Mouse (Mus musculus) heart, embryonic 13.5 days (tissue): ENCODE results near the gene Nfkbiz. TPM values are rescaled to one million over a fixed set of nuclear protein-coding genes. Genes with fewer than 3 reads are reported as not detected.

Experiments
- ATAC-seq: fragments of 200-750 bp; cut with Nextera tagmentation; 2 replicates; pipeline ENCODE4 v1.8.0; 2017; ENCODE audit warnings: moderate TSS enrichment; ENCODE audit not compliant: insufficient number of reproducible peaks, low FRiP score, low TSS enrichment; ENCODE audit errors: extremely low read depth
- H3K27ac ChIP-seq: fragments of 300-500 bp; sonication (generic); replicated peaks from 2 replicates; pipeline ENCODE4 v1.5.1; 2015; ENCODE audit warnings: moderate library complexity, mild to moderate bottlenecking, inconsistent platforms
- H3K27me3 ChIP-seq: fragments of 300-500 bp; sonication (generic); replicated peaks from 2 replicates; pipeline ENCODE4 v1.6.1; 2015; ENCODE audit warnings: mild to moderate bottlenecking, inconsistent platforms
- H3K36me3 ChIP-seq: fragments of 300-500 bp; sonication (generic); 2 replicates; pipeline ENCODE4 v1.6.1; 2015; ENCODE audit warnings: mild to moderate bottlenecking, inconsistent platforms
- H3K4me1 ChIP-seq: fragments of 300-500 bp; sonication (generic); 2 replicates; pipeline ENCODE4 v1.6.1; 2015; ENCODE audit warnings: inconsistent platforms
- H3K4me2 ChIP-seq: fragments of 300-500 bp; sonication (generic); 2 replicates; pipeline ENCODE4 v1.6.1; 2015; ENCODE audit warnings: inconsistent platforms, mild to moderate bottlenecking, moderate library complexity
- H3K4me3 ChIP-seq: fragments of 300-500 bp; sonication (generic); 2 replicates; pipeline ENCODE4 v1.5.1; 2015; ENCODE audit warnings: moderate library complexity, mild to moderate bottlenecking, inconsistent platforms
- H3K9ac ChIP-seq: fragments of 300-500 bp; sonication (generic); 2 replicates; pipeline ENCODE4 v1.6.1; 2015; ENCODE audit warnings: inconsistent platforms, mild to moderate bottlenecking, moderate library complexity
- H3K9me3 ChIP-seq: fragments of 300-500 bp; sonication (generic); 2 replicates; pipeline ENCODE4 v1.6.1; 2016; ENCODE audit warnings: inconsistent platforms
- WGBS: fragments of 180-500 bp; shearing (Covaris S2); methylation state at CpG from one replicate; pipeline ENCODE4 v1.1.7; 2015; ENCODE audit warnings: mixed read lengths; 5-methylcytosine and 5-hydroxymethylcytosine counted together
- polyA plus RNA-seq: library from polyadenylated mRNA; unstranded; fragments of >200 nt; fragmentation: Nextera tagmentation; extraction: Ambion mirVana; gene quantifications from 2 replicates; pipeline ENCODE4 v1.2.1, GENCODE M21; 2015

The Nfkbiz gene
- polyA plus RNA-seq, 1 experiment from 2014 or later, result 2.1 TPM

DNA sequence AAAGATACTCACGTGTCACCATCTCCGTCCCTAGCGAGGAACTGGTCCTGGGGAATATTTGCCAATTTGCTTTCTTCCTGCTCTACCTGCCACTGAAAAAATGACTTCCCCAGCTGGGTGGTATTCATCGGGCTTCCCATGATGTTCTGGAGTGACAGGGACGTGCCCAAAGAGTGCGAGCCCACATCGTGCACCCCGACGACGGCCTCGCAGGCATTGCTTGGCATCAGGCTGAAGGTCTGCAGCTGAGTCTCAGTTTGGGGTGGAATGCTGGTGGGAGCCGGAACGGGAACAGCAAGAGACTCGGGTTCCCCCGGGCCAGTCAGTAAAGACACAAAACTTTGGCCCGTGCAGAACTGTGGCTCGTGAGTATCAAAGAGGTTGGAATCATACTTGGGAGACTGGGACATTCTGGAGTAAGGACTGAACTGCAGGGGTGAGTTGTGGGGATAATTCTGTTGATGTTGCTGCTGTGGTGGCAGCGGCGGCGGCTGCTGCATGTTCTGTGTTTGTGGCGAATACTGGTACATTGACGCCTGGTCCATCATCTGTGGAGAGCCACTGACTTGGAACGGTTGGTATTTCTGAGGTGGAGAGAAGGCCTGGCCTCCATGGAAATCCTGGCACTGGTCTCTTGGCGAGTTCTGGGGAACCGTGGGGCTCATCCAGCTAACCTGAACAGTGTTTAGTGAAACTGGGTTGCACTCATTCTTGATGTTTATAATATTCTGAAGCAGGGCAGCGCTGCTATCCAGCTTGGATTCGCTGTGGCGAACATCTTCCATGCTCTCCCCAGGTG is 20.8 kb downstream of the Nfkbiz start:
- Histone ChIP-seq H3K27ac (no peak overlapping the region), H3K36me3 (peaks cover 58% of the 10 kb centered on the region), H3K9ac (no peak overlapping the region), H3K4me1 (peaks cover 30% of the 10 kb centered on the region), H3K9me3 (no peaks in the 10 kb centered on the region), H3K4me3 (no peak overlapping the region), H3K27me3 (no peaks in the 10 kb centered on the region), H3K4me2 (no peak overlapping the region)
- ATAC-seq, result no peak
- 91% methylated on average over 28 of the region's 28 CpGs for WGBS

DNA sequence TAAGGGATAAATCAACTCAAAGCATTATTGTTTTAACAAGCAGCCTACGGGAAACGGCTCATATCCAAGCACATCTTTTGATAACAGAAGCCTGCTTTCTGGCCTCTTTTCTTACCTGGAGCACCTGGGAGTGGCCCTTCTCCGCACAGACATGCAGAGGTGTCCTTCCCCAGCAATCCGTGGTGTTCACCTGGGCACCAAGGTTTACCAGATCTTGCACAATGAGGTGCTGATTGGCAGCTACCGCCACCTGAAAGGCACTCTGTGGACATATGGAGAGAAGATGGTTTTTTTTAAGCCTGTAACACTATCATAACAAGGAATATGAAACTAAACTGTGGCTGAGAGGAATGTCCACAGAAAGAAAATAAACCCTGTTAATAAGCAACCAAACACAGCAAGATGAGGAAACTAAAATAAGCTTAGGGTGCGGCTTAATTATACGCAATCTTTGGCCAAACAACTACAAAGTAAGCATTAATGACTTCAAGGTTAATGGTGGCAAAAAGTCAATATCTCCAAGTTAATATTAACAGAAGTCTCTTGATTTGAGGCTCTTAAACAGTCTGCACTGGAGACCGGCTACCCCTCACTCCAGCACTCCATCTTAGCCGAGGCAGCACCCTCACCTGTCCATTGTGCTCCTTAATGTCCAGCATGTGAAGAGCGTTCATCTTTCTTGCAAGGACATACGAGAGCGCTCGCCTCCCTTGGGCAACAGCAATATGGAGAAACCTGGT is 22.3 kb downstream of the Nfkbiz start:
- Histone ChIP-seq H3K4me1 (peaks cover 28% of the 10 kb centered on the region), H3K9me3 (no peaks in the 10 kb centered on the region), H3K4me3 (no peak overlapping the region), H3K36me3 (peaks cover 70% of the 10 kb centered on the region), H3K27me3 (no peaks in the 10 kb centered on the region), H3K4me2 (no peak overlapping the region), H3K27ac (no peak overlapping the region), H3K9ac (no peak overlapping the region)
- no peak for ATAC-seq
- 89% methylated on average over 13 of the region's 13 CpGs for WGBS

DNA sequence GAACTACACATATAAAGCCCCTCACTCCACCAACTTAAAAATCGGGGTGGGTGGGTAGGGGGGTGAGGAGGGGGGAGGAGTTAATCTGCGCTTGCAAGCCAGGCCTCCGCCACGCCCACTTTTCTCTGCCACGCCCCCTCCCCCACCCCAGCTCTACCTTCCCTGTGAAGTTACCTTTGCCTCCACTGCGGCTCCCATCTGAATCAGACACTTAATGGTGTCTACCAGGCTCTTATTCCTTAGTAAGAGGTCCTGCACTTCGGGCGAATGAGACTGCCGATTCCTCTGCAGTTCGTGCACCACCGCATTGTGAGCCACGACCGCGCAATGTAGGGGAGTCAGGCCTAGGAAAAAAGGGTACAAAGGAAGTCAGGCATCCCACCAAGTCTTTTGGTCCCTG is 23.2 kb downstream of the Nfkbiz start:
- Histone ChIP-seq H3K4me1 (peaks cover 19% of the 10 kb centered on the region), H3K9me3 (no peaks in the 10 kb centered on the region), H3K27ac (no peak overlapping the region), H3K36me3 (peaks cover 79% of the 10 kb centered on the region), H3K4me3 (no peak overlapping the region), H3K4me2 (no peak overlapping the region), H3K9ac (no peak overlapping the region), H3K27me3 (no peaks in the 10 kb centered on the region)
- WGBS, result 78% methylated on average over 14 of the region's 14 CpGs
- ATAC-seq, result no peak

- H3K36me3 ChIP-seq, result peaks cover 86% of the 10 kb centered on the region
- H3K4me1 ChIP-seq, result peaks cover 12% of the 10 kb centered on the region
- H3K9me3 ChIP-seq, result no peaks in the 10 kb centered on the region
- no peak overlapping the region for H3K9ac ChIP-seq
- no peak overlapping the region for H3K27ac ChIP-seq
- no peak for ATAC-seq
- no peak overlapping the region for H3K4me2 ChIP-seq
- 90% methylated on average over 6 of the region's 6 CpGs for WGBS
- H3K27me3 ChIP-seq, result no peaks in the 10 kb centered on the region
- no peak overlapping the region for H3K4me3 ChIP-seq
Observed at GRCm38 (mm10) chr16:55814686-55815085, 24.0 kb downstream of the Nfkbiz start.

GRCm38 (mm10) chr16:55813916-55814315 is 24.8 kb downstream of the Nfkbiz start:
- H3K36me3 ChIP-seq, result peaks cover 90% of the 10 kb centered on the region
- no peak overlapping the region for H3K4me2 ChIP-seq
- no peak overlapping the region for H3K27ac ChIP-seq
- H3K4me1 ChIP-seq, result peaks cover 4% of the 10 kb centered on the region
- ATAC-seq, result no peak
- no peaks in the 10 kb centered on the region for H3K9me3 ChIP-seq
- no peak overlapping the region for H3K9ac ChIP-seq
- WGBS, result 84% methylated on average over 15 of the region's 15 CpGs
- H3K4me3 ChIP-seq, result no peak overlapping the region
- no peaks in the 10 kb centered on the region for H3K27me3 ChIP-seq

GRCm38 (mm10) chr16:55811792-55812191 is 26.9 kb downstream of the Nfkbiz start:
- Histone ChIP-seq H3K9me3 (no peaks in the 10 kb centered on the region), H3K27ac (no peak overlapping the region), H3K36me3 (peaks cover 70% of the 10 kb centered on the region), H3K27me3 (no peaks in the 10 kb centered on the region), H3K4me3 (no peak overlapping the region), H3K9ac (no peak overlapping the region), H3K4me2 (no peak overlapping the region), H3K4me1 (peaks cover 6% of the 10 kb centered on the region)
- no peak for ATAC-seq
- WGBS, result 76% methylated on average over 6 of the region's 6 CpGs

DNA sequence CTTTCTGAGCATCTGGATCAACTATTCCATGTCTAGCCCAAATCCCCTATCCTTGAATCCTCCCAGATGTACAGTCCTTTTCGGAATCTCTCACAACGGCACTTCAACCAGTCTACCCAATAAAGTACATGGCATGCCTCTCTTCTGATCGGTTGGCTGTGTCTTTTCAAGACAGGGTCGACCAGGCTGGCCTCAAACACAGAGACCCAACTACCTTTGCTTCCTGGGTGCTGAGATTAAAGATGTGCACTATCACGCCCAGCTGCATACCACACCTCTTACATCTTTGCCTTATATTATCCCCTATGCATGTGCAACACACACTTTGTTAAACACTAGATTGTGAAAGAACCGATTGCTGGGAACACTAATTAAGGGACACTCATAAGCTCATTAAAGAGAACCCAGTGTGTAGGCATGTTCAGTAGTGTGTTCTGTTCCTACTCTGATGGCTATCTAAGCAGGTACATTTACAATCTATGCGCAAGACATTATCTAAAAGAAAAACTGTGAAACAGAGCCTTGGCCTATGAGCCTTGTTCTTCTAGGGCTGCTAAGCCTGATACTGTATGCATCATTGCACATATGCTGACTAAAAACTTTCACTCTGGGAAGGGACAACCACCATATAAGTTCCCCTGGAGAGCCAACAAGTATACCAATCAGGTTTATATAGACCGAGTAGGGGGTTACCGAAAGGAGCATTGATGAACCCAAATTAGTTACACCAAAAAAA is 28.8 kb downstream of the Nfkbiz start:
- WGBS, result 84% methylated on average over 9 of the region's 9 CpGs
- peaks cover 6% of the 10 kb centered on the region for H3K4me1 ChIP-seq
- no peak overlapping the region for H3K27ac ChIP-seq
- H3K9ac ChIP-seq, result no peak overlapping the region
- H3K4me3 ChIP-seq, result no peak overlapping the region
- H3K9me3 ChIP-seq, result no peaks in the 10 kb centered on the region
- no peaks in the 10 kb centered on the region for H3K27me3 ChIP-seq
- peaks cover 51% of the 10 kb centered on the region for H3K36me3 ChIP-seq
- no peak for ATAC-seq
- no peak overlapping the region for H3K4me2 ChIP-seq

DNA sequence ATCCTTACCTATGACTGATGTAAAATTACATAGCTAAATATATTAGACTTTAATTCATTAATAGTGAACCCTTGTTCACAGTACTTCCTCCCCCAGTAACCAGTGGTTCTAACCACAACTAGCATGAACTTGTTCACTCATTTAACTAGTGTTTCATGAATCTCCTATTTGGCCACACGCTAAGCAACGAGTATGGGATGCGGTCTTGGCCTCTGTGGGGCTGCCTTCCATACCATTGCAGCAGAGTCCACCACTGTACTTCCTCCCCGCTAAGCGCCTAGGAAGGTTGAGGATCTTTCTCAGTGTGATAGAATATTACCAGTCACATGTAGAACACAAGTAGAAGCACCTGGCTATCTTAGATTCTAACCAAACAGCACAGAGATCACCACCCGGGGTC is 29.4 kb downstream of the Nfkbiz start:
- H3K9me3 ChIP-seq, result no peaks in the 10 kb centered on the region
- 89% methylated on average over 6 of the region's 6 CpGs for WGBS

GRCm38 (mm10) chr16:55807505-55807932 is 31.2 kb downstream of the Nfkbiz start:
- peaks cover 28% of the 10 kb centered on the region for H3K36me3 ChIP-seq
- no peak for ATAC-seq
- 17% methylated on average over 6 of the region's 6 CpGs for WGBS
- H3K27ac ChIP-seq, result no peak overlapping the region
- no peak overlapping the region for H3K4me2 ChIP-seq
- no peaks in the 10 kb centered on the region for H3K27me3 ChIP-seq
- H3K4me1 ChIP-seq, result peaks cover 6% of the 10 kb centered on the region
- H3K4me3 ChIP-seq, result no peak overlapping the region
- H3K9ac ChIP-seq, result no peak overlapping the region
- H3K9me3 ChIP-seq, result no peaks in the 10 kb centered on the region

More for the DNA sequence above, 29.4 kb downstream of the Nfkbiz start:
- no peak overlapping the region for H3K27ac ChIP-seq
- H3K36me3 ChIP-seq, result peaks cover 45% of the 10 kb centered on the region
- no peak for ATAC-seq
- no peak overlapping the region for H3K4me2 ChIP-seq
- H3K27me3 ChIP-seq, result no peaks in the 10 kb centered on the region
- no peak overlapping the region for H3K9ac ChIP-seq
- no peak overlapping the region for H3K4me3 ChIP-seq
- H3K4me1 ChIP-seq, result peaks cover 6% of the 10 kb centered on the region

GRCm38 (mm10) chr16:55804799-55805198 is 33.9 kb downstream of the Nfkbiz start:
- H3K9ac ChIP-seq, result no peak overlapping the region
- H3K36me3 ChIP-seq, result peaks cover 5% of the 10 kb centered on the region
- H3K4me2 ChIP-seq, result no peak overlapping the region
- no peaks in the 10 kb centered on the region for H3K27me3 ChIP-seq
- peaks cover 6% of the 10 kb centered on the region for H3K4me1 ChIP-seq
- 55% methylated on average over 1 of the region's 1 CpGs for WGBS
- H3K9me3 ChIP-seq, result no peaks in the 10 kb centered on the region
- ATAC-seq, result no peak
- H3K27ac ChIP-seq, result no peak overlapping the region
- no peak overlapping the region for H3K4me3 ChIP-seq

GRCm38 (mm10) chr16:55801629-55802028 is 37.1 kb downstream of the Nfkbiz start:
- Histone ChIP-seq H3K36me3 (no peaks in the 10 kb centered on the region), H3K9ac (no peak overlapping the region), H3K27me3 (no peaks in the 10 kb centered on the region), H3K9me3 (no peaks in the 10 kb centered on the region), H3K4me3 (no peak overlapping the region), H3K4me1 (no peaks in the 10 kb centered on the region), H3K27ac (no peak overlapping the region), H3K4me2 (no peak overlapping the region)
- ATAC-seq, result no peak
- WGBS, result 85% methylated on average over 1 of the region's 1 CpGs
